Mouse (Mus musculus): ENCODE measurements around the gene Gm5926. TPM values are rescaled to one million over a fixed set of nuclear protein-coding genes. Genes with fewer than 3 reads are reported as not detected.
"Not testable (repeated sequence)": the region's sequence is repeated elsewhere in the genome, so short reads cannot be mapped to it uniquely, and the experiment has no call there.

Gene Gm5926
- polyA plus RNA-seq (2012; rRNA removed) = not detected in 2 replicates
- polyA plus RNA-seq (2014; fragmentation: Nextera tagmentation; extraction: Ambion mirVana) = not detected in 2 replicates

- DNase-seq (ENCODE audit: low spot score); H3K36me3 ChIP-seq (ENCODE audit: control insufficient read depth, insufficient read depth, low read length); H3K4me3 ChIP-seq (replicated peaks; ENCODE audit: low read length); H3K4me1 ChIP-seq (ENCODE audit: control insufficient read depth, insufficient read depth, low read length); H3K27ac ChIP-seq (replicated peaks; ENCODE audit: low read depth, low read length); ATAC-seq (ENCODE audit: low FRiP score, low read depth); H3K9ac ChIP-seq (ENCODE audit: low read depth, low read length, severe bottlenecking); H3K9me3 ChIP-seq (ENCODE audit: control insufficient read depth, low read length); H3K4me2 ChIP-seq (replicated peaks; ENCODE audit: low read depth, low read length, severe bottlenecking); H3K27me3 ChIP-seq (ENCODE audit: control insufficient read depth, insufficient read depth, low read length): not testable (repeated sequence)
- WGBS = no CpG with 5 or more reads among the region's 1 CpGs
Observed at GRCm38 (mm10) chrX:32650416-32650815, at the start of gene Gm5926. Gm5926 (plus strand) TSS chrX:32650716.

GRCm38 (mm10) chrX:32601008-32601407, 49.5 kb upstream of the Gm5926 start:
- H3K4me3 ChIP-seq (replicated peaks; ENCODE audit: low read length); DNase-seq (ENCODE audit: low spot score); H3K36me3 ChIP-seq (ENCODE audit: control insufficient read depth, insufficient read depth, low read length); H3K4me2 ChIP-seq (replicated peaks; ENCODE audit: low read depth, low read length, severe bottlenecking); H3K27me3 ChIP-seq (ENCODE audit: control insufficient read depth, insufficient read depth, low read length); H3K9me3 ChIP-seq (ENCODE audit: control insufficient read depth, low read length); H3K27ac ChIP-seq (replicated peaks; ENCODE audit: low read depth, low read length); H3K9ac ChIP-seq (ENCODE audit: low read depth, low read length, severe bottlenecking); H3K4me1 ChIP-seq (ENCODE audit: control insufficient read depth, insufficient read depth, low read length); ATAC-seq (ENCODE audit: low FRiP score, low read depth): not testable (repeated sequence)
- WGBS = 92% methylated on average over 1 of the region's 2 CpGs

DNA sequence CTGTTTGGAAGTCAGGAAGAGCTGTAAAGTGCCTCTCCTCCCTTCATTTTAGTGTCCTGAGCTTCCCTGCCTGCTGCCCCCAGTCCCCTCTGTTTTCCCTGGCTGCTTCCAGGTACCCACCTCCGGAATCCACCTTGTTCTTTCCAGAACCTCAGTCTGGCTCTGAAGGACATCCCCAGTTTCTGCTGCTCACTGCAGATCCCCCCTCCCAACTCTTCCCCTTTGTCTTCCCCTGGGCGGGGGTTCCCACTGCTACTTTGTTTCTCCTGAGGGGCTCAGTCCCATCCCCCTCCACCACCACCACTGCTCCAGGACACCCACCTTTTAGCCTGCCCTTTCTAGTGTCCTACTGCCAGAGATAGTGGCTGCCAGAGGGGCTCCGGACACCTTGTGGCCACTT, 49.1 kb upstream of the Gm5926 start:
- not testable (repeated sequence) for H3K36me3 ChIP-seq (ENCODE audit: control insufficient read depth, insufficient read depth, low read length); DNase-seq (ENCODE audit: low spot score); H3K4me1 ChIP-seq (ENCODE audit: control insufficient read depth, insufficient read depth, low read length); ATAC-seq (ENCODE audit: low FRiP score, low read depth); H3K9ac ChIP-seq (ENCODE audit: low read depth, low read length, severe bottlenecking); H3K27ac ChIP-seq (replicated peaks; ENCODE audit: low read depth, low read length); H3K9me3 ChIP-seq (ENCODE audit: control insufficient read depth, low read length); H3K27me3 ChIP-seq (ENCODE audit: control insufficient read depth, insufficient read depth, low read length); H3K4me3 ChIP-seq (replicated peaks; ENCODE audit: low read length); H3K4me2 ChIP-seq (replicated peaks; ENCODE audit: low read depth, low read length, severe bottlenecking)
- WGBS = 78% methylated on average over 3 of the region's 3 CpGs

Other genes with a start within 250 kb of the Gm5926 start
- not detected in 2 replicates for gene Btbd35f1, start 90.7 kb upstream of the Gm5926 start, polyA plus RNA-seq (2012; rRNA removed)
- not detected in 2 replicates for gene Btbd35f1, start 90.7 kb upstream of the Gm5926 start, polyA plus RNA-seq (2014; fragmentation: Nextera tagmentation; extraction: Ambion mirVana)
- not detected in 2 replicates for gene Btbd35f21, start 75.4 kb downstream of the Gm5926 start, polyA plus RNA-seq (2012; rRNA removed)
- gene Btbd35f21, start 75.4 kb downstream of the Gm5926 start, polyA plus RNA-seq (2014; fragmentation: Nextera tagmentation; extraction: Ambion mirVana) = not detected in 2 replicates
- not detected in 2 replicates for gene Btbd35f30, start 243.9 kb downstream of the Gm5926 start, polyA plus RNA-seq (2012; rRNA removed)
- not detected in 2 replicates for gene Btbd35f30, start 243.9 kb downstream of the Gm5926 start, polyA plus RNA-seq (2014; fragmentation: Nextera tagmentation; extraction: Ambion mirVana)

All from limb, embryonic 14.5 days (tissue).